ENCODE assay signal across 22 mouse cellular contexts in the genomic region with DNA sequence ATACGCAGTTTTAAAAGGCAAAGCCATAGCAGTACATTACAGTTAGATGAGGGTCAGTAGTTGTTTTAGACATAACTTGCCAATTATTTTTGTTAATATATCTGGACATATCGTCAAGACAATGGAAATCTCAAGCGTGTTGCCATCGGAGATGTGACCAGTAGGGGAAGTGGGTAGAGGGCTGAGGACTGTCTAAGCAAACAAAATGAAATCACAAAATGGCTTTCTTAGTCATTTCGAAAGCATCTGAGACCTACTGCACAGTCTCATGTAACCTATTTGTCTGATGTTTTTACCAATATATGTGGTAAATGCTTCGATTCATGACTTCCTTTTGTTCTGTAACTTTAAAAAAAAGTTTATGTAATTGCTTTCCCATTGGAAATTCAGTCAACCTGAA. TPM values are rescaled to one million over a fixed set of nuclear protein-coding genes. Genes with fewer than 3 reads are reported as not detected.
A peak's percentile ranks its signal among the peaks of the same experiment; 100 is the strongest.
DNase-seq lines count a peak whose midpoint lies in the region; ATAC-seq lines count a peak whose summit lies in the region.
"Had no signal": no experiment of that assay in that cellular context is flagged by ENCODE, and none has a peak within 500 bp of the region (broad histone marks: within the 10 kb centered on the region; RNA-seq: fewer than 3 reads in every experiment).

No protein-coding gene starts in this region.

- H3K36me3 ChIP-seq in hindbrain, embryonic 12.5 days = no peaks in the 10 kb centered on the region
- H3K36me3 ChIP-seq: embryonic facial prominence, embryonic 10.5 days; embryonic facial prominence, embryonic 12.5 days; forebrain, embryonic 15.5 days; G1E had no signal

- no peaks in the 10 kb centered on the region for H3K4me1 ChIP-seq in hindbrain, embryonic 12.5 days
- H3K4me1 ChIP-seq: embryonic facial prominence, embryonic 10.5 days; embryonic facial prominence, embryonic 12.5 days; forebrain, embryonic 13.5 days; forebrain, embryonic 15.5 days had no signal

- no peak overlapping the region for H3K4me2 ChIP-seq in hindbrain, embryonic 12.5 days (replicated peaks)
- H3K4me2 ChIP-seq: embryonic facial prominence, embryonic 12.5 days; forebrain, embryonic 13.5 days; forebrain, embryonic 15.5 days had no signal

- DNase-seq in 416B (ENCODE audit: low read depth) = peak; percentile 45
- no peak for DNase-seq in lung, postnatal 36 days
- no peak for DNase-seq in right cerebral cortex, adult 2 months (ENCODE audit: low spot score in 2 of 2)
- DNase-seq: adrenal gland, adult 2 months; adrenal gland, postnatal 10 days; adrenal gland, postnatal 25 days; B cell, adult 2 months; cerebellum, adult 11 months; cerebellum, adult 18-20 months; cerebellum, adult 8-10 months; cerebellum, adult 9-11 months; cerebellum, postnatal 25 days; forebrain, postnatal 0 days had no signal

- WGBS in hindbrain, embryonic 12.5 days = 91% methylated on average over 6 of the region's 6 CpGs

- no peaks in the 10 kb centered on the region for H3K9me3 ChIP-seq in hindbrain, embryonic 12.5 days (replicated peaks)
- H3K9me3 ChIP-seq: embryonic facial prominence, embryonic 10.5 days; embryonic facial prominence, embryonic 12.5 days; forebrain, embryonic 15.5 days; G1E had no signal

- no peak overlapping the region for H3K27ac ChIP-seq in hindbrain, embryonic 12.5 days
- H3K27ac ChIP-seq: embryonic facial prominence, embryonic 10.5 days; embryonic facial prominence, embryonic 12.5 days; forebrain, embryonic 13.5 days; forebrain, embryonic 15.5 days had no signal

- H3K9ac ChIP-seq in hindbrain, embryonic 12.5 days = no peak overlapping the region
- H3K9ac ChIP-seq: embryonic facial prominence, embryonic 12.5 days; forebrain, embryonic 13.5 days; forebrain, embryonic 15.5 days; forebrain, postnatal 0 days had no signal

- peak; percentile 41 for ATAC-seq in CD4-positive, CD25-positive, alpha-beta regulatory T cell, adult 4 months
- ATAC-seq in activated CD4-positive, CD25-positive, alpha-beta regulatory T cell, adult 4 months = peak; percentile 41
- ATAC-seq in hindbrain, embryonic 12.5 days (ENCODE audit: low FRiP score) = no peak
- ATAC-seq: forebrain, embryonic 13.5 days; forebrain, embryonic 15.5 days; forebrain, postnatal 0 days; Patski had no signal

- no peaks in the 10 kb centered on the region for H3K27me3 ChIP-seq in hindbrain, embryonic 12.5 days
- H3K27me3 ChIP-seq: embryonic facial prominence, embryonic 12.5 days; forebrain, embryonic 13.5 days; forebrain, embryonic 15.5 days; Patski had no signal

- H3K4me3 ChIP-seq in hindbrain, embryonic 12.5 days = no peak overlapping the region
- H3K4me3 ChIP-seq: embryonic facial prominence, embryonic 10.5 days; embryonic facial prominence, embryonic 12.5 days; forebrain, embryonic 13.5 days; forebrain, embryonic 15.5 days had no signal

RNA-seq across cellular contexts. Expression of a gene that starts 11.3 kb away (rescaled TPM):
- polyA plus RNA-seq in CD4-positive, CD25-positive, alpha-beta regulatory T cell, adult 4 months (2017; shearing (Covaris generic)) = 10 to 100 TPM; 34.7 to 52.0 TPM
- polyA plus RNA-seq in activated CD4-positive, CD25-positive, alpha-beta regulatory T cell, adult 4 months (2017; shearing (Covaris generic)) = 10 to 100 TPM; 32.9 to 42.2 TPM
- polyA plus RNA-seq in hindbrain, embryonic 12.5 days (2016; fragmentation: Nextera tagmentation; extraction: Ambion mirVana) = 38.1 and 41.3 TPM in 2 replicates

RNA-seq across cellular contexts. Expression of a gene that starts 51.7 kb away (rescaled TPM):
- polyA plus RNA-seq in CD4-positive, CD25-positive, alpha-beta regulatory T cell, adult 4 months (2017; shearing (Covaris generic)) = 10 to 100 TPM; 14.1 to 14.6 TPM
- 10 to 100 TPM; 14.3 to 14.7 TPM for polyA plus RNA-seq in activated CD4-positive, CD25-positive, alpha-beta regulatory T cell, adult 4 months (2017; shearing (Covaris generic))
- polyA plus RNA-seq in hindbrain, embryonic 12.5 days (2016; fragmentation: Nextera tagmentation; extraction: Ambion mirVana) = 28.1 and 28.8 TPM in 2 replicates
